Comparison of ENCODE assay signal across 8 mouse cellular contexts in genomic region chr19:41345028-41345741, GRCm38 (mm10). TPM values are rescaled to one million over a fixed set of nuclear protein-coding genes. Genes with fewer than 3 reads are reported as not detected.
DNase-seq lines count a peak whose midpoint lies in the region; ATAC-seq lines count a peak whose summit lies in the region.

No protein-coding gene starts in this region.

- ATAC-seq in forebrain, embryonic 12.5 days (ENCODE audit: low FRiP score) = no peak
- no peak for ATAC-seq in forebrain, embryonic 15.5 days (replicated peaks)
- peak; percentile 78 to 82 for ATAC-seq in hematopoietic stem cell, adult 5-6 weeks (replicated peaks in 1 of 2; ENCODE audit: insufficient read depth in 1 of 2, low FRiP score in 2 of 2, low TSS enrichment in 1 of 2, low read depth in 1 of 2, poor library complexity in 2 of 2, severe bottlenecking in 2 of 2)
- no peak for ATAC-seq in limb, embryonic 13.5 days (ENCODE audit: low FRiP score, low read depth)

- H3K4me3 ChIP-seq in forebrain, embryonic 12.5 days (replicated peaks) = no peak overlapping the region
- H3K4me3 ChIP-seq in forebrain, embryonic 15.5 days = no peak overlapping the region
- H3K4me3 ChIP-seq in limb, embryonic 13.5 days = no peak overlapping the region

- no peak overlapping the region for H3K9ac ChIP-seq in forebrain, embryonic 12.5 days
- H3K9ac ChIP-seq in forebrain, embryonic 15.5 days (replicated peaks) = no peak overlapping the region
- H3K9ac ChIP-seq in limb, embryonic 13.5 days = no peak overlapping the region

- peak; percentile 48 for DNase-seq in adipocyte (ENCODE audit: low spot score)
- DNase-seq in natural killer cell, adult 2 months (ENCODE audit: low spot score in 2 of 2) = peak; percentile 64 to 84
- DNase-seq in Muller cell, postnatal 12 days (ENCODE audit: inconsistent ontology term) = no peak
- no peak for DNase-seq in urinary bladder, adult 2 months (ENCODE audit: low spot score)

- H3K27me3 ChIP-seq in forebrain, embryonic 12.5 days = no peaks in the 10 kb centered on the region
- no peaks in the 10 kb centered on the region for H3K27me3 ChIP-seq in forebrain, embryonic 15.5 days
- H3K27me3 ChIP-seq in limb, embryonic 13.5 days = no peaks in the 10 kb centered on the region

- no peak overlapping the region for H3K4me2 ChIP-seq in forebrain, embryonic 12.5 days
- H3K4me2 ChIP-seq in forebrain, embryonic 15.5 days (replicated peaks) = no peak overlapping the region
- H3K4me2 ChIP-seq in limb, embryonic 13.5 days (replicated peaks) = no peak overlapping the region

- H3K27ac ChIP-seq in forebrain, embryonic 12.5 days = 0 out of 2 replicates have a peak overlapping the region, but pooled peaks have one; percentile 25
- no peak overlapping the region for H3K27ac ChIP-seq in forebrain, embryonic 15.5 days (replicated peaks)
- H3K27ac ChIP-seq in limb, embryonic 13.5 days = peak overlapping the region; percentile 55; the same call in 1 of the 2 replicates

- no peaks in the 10 kb centered on the region for H3K36me3 ChIP-seq in forebrain, embryonic 12.5 days (replicated peaks)
- no peaks in the 10 kb centered on the region for H3K36me3 ChIP-seq in forebrain, embryonic 15.5 days
- no peaks in the 10 kb centered on the region for H3K36me3 ChIP-seq in limb, embryonic 13.5 days

- H3K4me1 ChIP-seq in forebrain, embryonic 12.5 days = peaks cover 10% of the 10 kb centered on the region
- H3K4me1 ChIP-seq in forebrain, embryonic 15.5 days = peaks cover 8% of the 10 kb centered on the region
- peaks cover 20% of the 10 kb centered on the region for H3K4me1 ChIP-seq in limb, embryonic 13.5 days

- WGBS in forebrain, embryonic 12.5 days = 41% methylated on average over 11 of the region's 11 CpGs
- WGBS in forebrain, embryonic 15.5 days = 32% methylated on average over 11 of the region's 11 CpGs
- WGBS in limb, embryonic 13.5 days = 48% methylated on average over 11 of the region's 11 CpGs

- H3K9me3 ChIP-seq in forebrain, embryonic 12.5 days = no peaks in the 10 kb centered on the region
- H3K9me3 ChIP-seq in forebrain, embryonic 15.5 days = no peaks in the 10 kb centered on the region
- H3K9me3 ChIP-seq in limb, embryonic 13.5 days = no peaks in the 10 kb centered on the region

RNA-seq across cellular contexts. Expression of gene Pik3ap1, which starts 39.7 kb away (rescaled TPM):
- 2.1 and 2.6 TPM in 2 replicates for polyA plus RNA-seq in forebrain, embryonic 12.5 days (2016; fragmentation: Nextera tagmentation; extraction: Ambion mirVana)
- 1.4 and 1.6 TPM in 2 replicates for polyA plus RNA-seq in forebrain, embryonic 15.5 days (2015; fragmentation: Nextera tagmentation; extraction: Ambion mirVana)
- 28.9 and 33.5 TPM in 2 replicates for total RNA-seq in hematopoietic stem cell, adult 5-6 weeks (2017)
- 1.9 TPM in 2 replicates for polyA plus RNA-seq in limb, embryonic 13.5 days (2015; fragmentation: Nextera tagmentation; extraction: Ambion mirVana)
- polyA plus RNA-seq in urinary bladder, adult 2 months (2012; rRNA removed) = 4.0 and 4.5 TPM in 2 replicates

Comparison
In these comparisons a context has a peak if more than half of its experiments do, and no peak if none do; other contexts are left out.
1. ATAC-seq: peak in hematopoietic stem cell, adult 5-6 weeks (2 of 2); none in forebrain, embryonic 12.5 days (single experiment), forebrain, embryonic 15.5 days (single experiment) and limb, embryonic 13.5 days (single experiment).
2. DNase-seq: peak in adipocyte (single experiment) and natural killer cell, adult 2 months (2 of 2); none in Muller cell, postnatal 12 days (single experiment) and urinary bladder, adult 2 months (single experiment).